Mouse (Mus musculus): ENCODE measurements around the gene Plcd3. TPM values are rescaled to one million over a fixed set of nuclear protein-coding genes. Genes with fewer than 3 reads are reported as not detected.

The Plcd3 gene
- polyA plus RNA-seq, 1 experiment from 2014 or later = 0.92 TPM

DNA sequence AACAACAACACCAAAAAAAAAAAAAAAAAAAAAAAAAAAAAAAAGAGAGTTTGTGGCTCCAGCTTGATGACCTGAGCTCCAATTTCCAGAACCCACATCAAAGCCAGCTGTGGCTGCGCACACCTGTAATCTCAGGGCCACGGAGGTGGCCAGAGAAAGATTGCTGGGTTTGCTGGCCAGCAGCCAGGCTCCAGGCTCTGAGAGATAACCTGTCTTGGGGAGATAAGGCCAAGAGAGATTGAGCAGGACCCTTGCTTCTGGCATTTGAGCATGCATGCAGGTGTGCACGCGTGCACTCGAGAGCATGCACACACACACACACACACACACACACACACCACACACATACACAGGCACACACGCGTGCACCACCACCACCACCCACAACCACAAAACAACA is 8.2 kb downstream of the Plcd3 start:
- no peaks in the 10 kb centered on the region for H3K9me3 ChIP-seq (replicated peaks)
- 96% methylated on average over 7 of the region's 7 CpGs for WGBS
- peaks cover 4% of the 10 kb centered on the region for H3K4me1 ChIP-seq
- H3K27ac ChIP-seq = no peak overlapping the region
- no peaks in the 10 kb centered on the region for H3K36me3 ChIP-seq (ENCODE audit: poor library complexity, severe bottlenecking)
- no peak overlapping the region for H3K4me2 ChIP-seq
- H3K27me3 ChIP-seq = peaks cover 2% of the 10 kb centered on the region
- no peak for ATAC-seq
- no peak overlapping the region for H3K4me3 ChIP-seq
- H3K9ac ChIP-seq = no peak overlapping the region

DNA sequence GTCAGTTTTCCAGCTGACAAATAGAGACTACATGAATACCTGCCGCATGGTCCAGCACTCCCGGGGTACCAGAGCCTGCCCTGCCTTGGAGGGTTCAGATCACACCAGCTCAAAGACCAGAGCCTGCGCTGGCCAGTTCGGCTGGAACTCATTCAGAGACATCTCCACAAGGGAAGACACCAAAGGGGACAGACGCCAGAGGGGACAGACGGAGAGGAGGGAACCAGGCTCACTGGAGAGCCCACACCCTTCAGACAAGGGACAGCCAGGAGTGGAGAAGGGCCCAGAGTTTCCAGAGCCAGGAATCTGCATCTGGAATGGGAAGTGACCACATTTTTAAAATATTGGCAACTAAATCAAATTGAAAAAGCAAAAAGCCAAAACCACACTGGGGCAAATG is 19.8 kb downstream of the Plcd3 start:
- no peak overlapping the region for H3K27ac ChIP-seq
- ATAC-seq = no peak
- H3K27me3 ChIP-seq = peaks cover 46% of the 10 kb centered on the region
- H3K4me1 ChIP-seq = peaks cover 7% of the 10 kb centered on the region
- no peak overlapping the region for H3K4me3 ChIP-seq
- no peak overlapping the region for H3K9ac ChIP-seq
- WGBS = 57% methylated on average over 6 of the region's 6 CpGs
- H3K9me3 ChIP-seq (replicated peaks) = no peaks in the 10 kb centered on the region
- no peak overlapping the region for H3K4me2 ChIP-seq
- no peaks in the 10 kb centered on the region for H3K36me3 ChIP-seq (ENCODE audit: poor library complexity, severe bottlenecking)

GRCm38 (mm10) chr11:103080323-103081091 is 21.0 kb downstream of the Plcd3 start:
- H3K9me3 ChIP-seq (replicated peaks) = no peaks in the 10 kb centered on the region
- H3K27ac ChIP-seq = no peak overlapping the region
- no peak for ATAC-seq
- peak overlapping the region; percentile 32 for H3K4me3 ChIP-seq
- under 1% methylated on average over 43 of the region's 43 CpGs for WGBS
- peaks cover 46% of the 10 kb centered on the region for H3K27me3 ChIP-seq
- no peaks in the 10 kb centered on the region for H3K36me3 ChIP-seq (ENCODE audit: poor library complexity, severe bottlenecking)
- H3K4me2 ChIP-seq = peak overlapping the region; percentile 58
- H3K9ac ChIP-seq = peak overlapping the region; percentile 53; the same call in 1 of the 2 replicates
- H3K4me1 ChIP-seq = peaks cover 7% of the 10 kb centered on the region

DNA sequence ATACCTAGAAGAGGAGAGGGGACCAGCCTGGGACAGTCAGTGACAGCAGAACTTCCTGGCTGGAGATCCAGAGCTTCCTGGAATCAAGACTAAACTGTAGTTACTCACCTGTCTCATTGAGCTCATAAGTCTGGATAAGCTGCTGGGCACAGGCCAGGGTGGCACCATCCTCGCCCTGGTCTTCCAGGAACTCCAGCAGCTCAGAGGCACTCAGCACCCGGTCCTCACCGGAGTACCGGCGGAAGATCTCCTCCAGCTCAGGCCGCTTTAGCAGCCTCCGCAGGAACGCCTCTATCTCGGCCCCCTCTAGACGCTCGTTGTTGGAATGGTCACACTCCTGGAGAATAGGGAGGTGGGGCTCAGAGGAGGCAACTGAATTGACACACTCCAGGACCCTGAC is 23.3 kb downstream of the Plcd3 start:
- no peak overlapping the region for H3K4me3 ChIP-seq
- H3K9ac ChIP-seq = no peak overlapping the region
- H3K27me3 ChIP-seq = peaks cover 46% of the 10 kb centered on the region
- H3K9me3 ChIP-seq (replicated peaks) = no peaks in the 10 kb centered on the region
- no peaks in the 10 kb centered on the region for H3K36me3 ChIP-seq (ENCODE audit: poor library complexity, severe bottlenecking)
- ATAC-seq = no peak
- peaks cover 7% of the 10 kb centered on the region for H3K4me1 ChIP-seq
- WGBS = 83% methylated on average over 11 of the region's 11 CpGs
- H3K4me2 ChIP-seq = no peak overlapping the region
- H3K27ac ChIP-seq = no peak overlapping the region

- H3K4me3 ChIP-seq = no peak overlapping the region
- peaks cover 7% of the 10 kb centered on the region for H3K4me1 ChIP-seq
- no peaks in the 10 kb centered on the region for H3K9me3 ChIP-seq (replicated peaks)
- no peak overlapping the region for H3K9ac ChIP-seq
- H3K27ac ChIP-seq = no peak overlapping the region
- no peak for ATAC-seq
- no peak overlapping the region for H3K4me2 ChIP-seq
- H3K27me3 ChIP-seq = peaks cover 33% of the 10 kb centered on the region
- 91% methylated on average over 8 of the region's 8 CpGs for WGBS
- H3K36me3 ChIP-seq (ENCODE audit: poor library complexity, severe bottlenecking) = no peaks in the 10 kb centered on the region
These were observed 24.9 kb downstream of the Plcd3 start for GRCm38 (mm10) chr11:103076581-103076980.

- WGBS = 90% methylated on average over 7 of the region's 7 CpGs
- Histone ChIP-seq H3K36me3 (ENCODE audit: poor library complexity, severe bottlenecking) (no peaks in the 10 kb centered on the region), H3K9me3 (replicated peaks) (no peaks in the 10 kb centered on the region), H3K4me2 (no peak overlapping the region), H3K27me3 (peaks cover 28% of the 10 kb centered on the region), H3K27ac (no peak overlapping the region), H3K4me3 (no peak overlapping the region), H3K4me1 (peaks cover 7% of the 10 kb centered on the region), H3K9ac (no peak overlapping the region)
- no peak for ATAC-seq
These were observed 25.4 kb downstream of the Plcd3 start for GRCm38 (mm10) chr11:103076010-103076409.

DNA sequence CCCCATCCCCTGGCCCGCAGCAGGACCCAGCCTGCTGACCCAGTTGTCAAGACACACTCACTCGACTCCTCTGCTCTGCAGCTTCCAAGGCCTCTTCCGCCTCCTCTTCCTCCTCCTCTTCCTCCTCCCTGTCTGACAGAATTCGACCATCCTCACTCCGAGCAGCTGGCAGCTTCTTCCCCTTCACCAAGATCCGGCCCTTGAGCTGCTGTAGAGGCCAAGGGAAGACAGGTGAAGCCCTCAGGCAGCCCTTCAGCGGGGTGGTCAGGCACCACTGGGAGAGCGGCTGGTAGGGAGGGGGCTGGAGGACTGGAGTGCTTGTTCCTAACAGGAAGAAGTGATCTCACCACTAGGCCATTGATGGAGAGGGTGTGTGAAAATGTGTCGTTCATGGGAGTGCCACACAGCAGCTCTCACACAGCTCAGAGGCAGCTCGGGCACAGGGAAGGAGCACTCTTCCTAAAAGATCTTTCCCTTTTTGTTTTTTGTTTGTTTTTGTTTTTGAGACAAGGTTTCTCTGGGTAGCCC is 26.6 kb downstream of the Plcd3 start:
- Histone ChIP-seq H3K4me1 (no peaks in the 10 kb centered on the region), H3K27ac (no peak overlapping the region; the same call in 1 of the 2 replicates), H3K27me3 (peaks cover 16% of the 10 kb centered on the region), H3K9ac (no peak overlapping the region), H3K4me3 (no peak overlapping the region), H3K36me3 (ENCODE audit: poor library complexity, severe bottlenecking) (peaks cover 9% of the 10 kb centered on the region), H3K9me3 (replicated peaks) (no peaks in the 10 kb centered on the region), H3K4me2 (no peak overlapping the region)
- no peak for ATAC-seq
- WGBS = 18% methylated on average over 10 of the region's 10 CpGs

DNA sequence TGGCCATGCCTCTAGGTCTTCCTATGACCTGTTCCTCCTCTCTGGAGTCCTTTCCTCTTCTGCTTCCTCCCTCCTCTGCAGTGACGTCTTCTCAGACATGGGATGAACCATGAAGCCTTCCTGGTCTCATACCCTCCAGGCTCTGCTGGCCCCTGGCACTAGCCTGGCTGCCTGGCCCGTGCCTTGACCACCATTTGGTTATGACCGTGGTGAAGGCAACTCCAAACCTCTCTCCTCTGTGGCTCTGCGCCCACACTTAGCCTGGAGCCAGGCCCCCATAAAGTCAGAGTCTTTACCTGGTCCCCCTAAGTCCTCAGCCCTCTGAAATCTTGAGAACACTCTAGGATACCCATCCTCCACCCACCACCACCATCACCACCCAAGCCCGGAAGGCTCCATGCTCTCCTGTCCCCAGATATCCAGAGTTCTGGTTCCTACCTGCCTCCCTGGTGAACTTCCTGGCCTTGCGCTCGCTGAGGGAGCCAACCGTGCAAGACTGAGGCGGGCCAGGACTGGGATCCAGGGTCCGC is 27.3 kb downstream of the Plcd3 start:
- ATAC-seq = no peak
- 60% methylated on average over 10 of the region's 10 CpGs for WGBS
- no peak overlapping the region for H3K4me3 ChIP-seq
- H3K4me2 ChIP-seq = no peak overlapping the region
- no peaks in the 10 kb centered on the region for H3K9me3 ChIP-seq (replicated peaks)
- H3K4me1 ChIP-seq = no peaks in the 10 kb centered on the region
- H3K27ac ChIP-seq = no peak overlapping the region
- peaks cover 16% of the 10 kb centered on the region for H3K36me3 ChIP-seq (ENCODE audit: poor library complexity, severe bottlenecking)
- H3K27me3 ChIP-seq = peaks cover 10% of the 10 kb centered on the region
- H3K9ac ChIP-seq = no peak overlapping the region

DNA sequence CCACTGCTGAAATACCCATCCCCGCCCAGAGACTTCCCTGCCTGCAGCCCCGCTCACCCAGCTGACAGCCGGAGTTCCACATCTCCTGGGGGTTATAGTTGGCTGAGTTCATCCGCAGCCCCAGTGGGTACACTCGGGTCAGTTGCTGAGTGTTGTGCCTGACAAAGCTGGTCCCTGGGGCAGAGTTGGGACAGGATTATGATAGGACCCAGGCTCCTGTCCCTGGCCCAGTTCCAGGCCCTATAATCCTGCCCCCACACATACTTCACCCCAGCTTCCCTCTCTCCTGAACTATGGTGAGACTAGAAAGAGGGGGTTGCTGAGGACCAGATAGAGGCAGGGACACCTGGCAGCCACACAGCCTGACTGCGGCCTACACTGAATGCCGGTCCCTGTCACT is 27.8 kb downstream of the Plcd3 start:
- ATAC-seq = no peak
- Histone ChIP-seq H3K36me3 (ENCODE audit: poor library complexity, severe bottlenecking) (peaks cover 21% of the 10 kb centered on the region), H3K9me3 (replicated peaks) (no peaks in the 10 kb centered on the region), H3K4me2 (no peak overlapping the region), H3K4me1 (no peaks in the 10 kb centered on the region), H3K27me3 (0 out of 2 replicates have a peak, but pooled peaks cover 4% of the 10 kb centered on the region), H3K4me3 (no peak overlapping the region), H3K27ac (no peak overlapping the region), H3K9ac (no peak overlapping the region)
- 90% methylated on average over 7 of the region's 7 CpGs for whole genome bisulfite sequencing

GRCm38 (mm10) chr11:103070322-103070880 is 31.1 kb downstream of the Plcd3 start:
- no peak overlapping the region for H3K27ac ChIP-seq
- ATAC-seq = no peak
- H3K4me2 ChIP-seq = no peak overlapping the region
- H3K9me3 ChIP-seq (replicated peaks) = no peaks in the 10 kb centered on the region
- no peaks in the 10 kb centered on the region for H3K4me1 ChIP-seq
- no peak overlapping the region for H3K4me3 ChIP-seq
- no peak overlapping the region for H3K9ac ChIP-seq
- no peaks in the 10 kb centered on the region for H3K27me3 ChIP-seq
- 94% methylated on average over 10 of the region's 10 CpGs for WGBS
- peaks cover 54% of the 10 kb centered on the region for H3K36me3 ChIP-seq (ENCODE audit: poor library complexity, severe bottlenecking)

- Histone ChIP-seq H3K4me2 (no peak overlapping the region), H3K4me3 (no peak overlapping the region), H3K36me3 (ENCODE audit: poor library complexity, severe bottlenecking) (peaks cover 59% of the 10 kb centered on the region), H3K27ac (no peak overlapping the region), H3K9me3 (replicated peaks) (no peaks in the 10 kb centered on the region), H3K4me1 (no peaks in the 10 kb centered on the region), H3K9ac (no peak overlapping the region), H3K27me3 (no peaks in the 10 kb centered on the region)
- ATAC-seq = no peak
- WGBS = 95% methylated on average over 2 of the region's 2 CpGs
These were observed 31.7 kb downstream of the Plcd3 start for GRCm38 (mm10) chr11:103069731-103070130.

GRCm38 (mm10) chr11:103068884-103069283 is 32.6 kb downstream of the Plcd3 start:
- Histone ChIP-seq H3K36me3 (ENCODE audit: poor library complexity, severe bottlenecking) (peaks cover 67% of the 10 kb centered on the region), H3K4me2 (no peak overlapping the region), H3K4me3 (no peak overlapping the region), H3K9me3 (replicated peaks) (no peaks in the 10 kb centered on the region), H3K27ac (no peak overlapping the region), H3K4me1 (no peaks in the 10 kb centered on the region), H3K27me3 (no peaks in the 10 kb centered on the region), H3K9ac (no peak overlapping the region)
- ATAC-seq = no peak
- 93% methylated on average over 11 of the region's 11 CpGs for WGBS
